Mouse (Mus musculus) liver (tissue): Measurements from ENCODE around the gene Tubd1.
A peak's percentile ranks its signal among the peaks of the same experiment; 100 is the strongest.

Experiments used
- DNase-seq: peaks from one replicate; pipeline ENCODE4 v3.0.0-alpha.2; 2020; ENCODE audit warnings: mixed read lengths

Tubd1 gene

DNA sequence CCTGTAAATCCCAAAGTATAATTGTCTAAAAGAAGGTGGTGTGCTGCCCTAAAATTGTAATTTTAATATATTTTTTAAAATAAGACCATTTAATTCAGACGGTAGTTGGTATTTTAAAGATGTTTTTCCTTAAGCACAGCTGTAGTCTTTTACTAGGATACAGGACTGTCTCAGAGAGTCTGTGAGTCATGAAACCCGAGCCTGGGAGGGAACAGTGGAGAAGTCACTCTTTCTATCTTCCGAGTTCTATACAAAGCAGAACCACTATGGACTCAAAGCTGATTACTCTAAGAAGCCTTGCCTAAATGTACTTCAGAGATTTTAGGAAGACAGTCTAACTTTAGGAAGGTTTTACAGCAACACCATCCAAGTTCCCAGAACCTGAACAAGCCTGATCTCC is 57.3 kb downstream of the Tubd1 start:
- no peak for DNase-seq

GRCm38 (mm10) chr11:86603719-86604118 is 58.9 kb downstream of the Tubd1 start:
- no peak for DNase-seq

DNA sequence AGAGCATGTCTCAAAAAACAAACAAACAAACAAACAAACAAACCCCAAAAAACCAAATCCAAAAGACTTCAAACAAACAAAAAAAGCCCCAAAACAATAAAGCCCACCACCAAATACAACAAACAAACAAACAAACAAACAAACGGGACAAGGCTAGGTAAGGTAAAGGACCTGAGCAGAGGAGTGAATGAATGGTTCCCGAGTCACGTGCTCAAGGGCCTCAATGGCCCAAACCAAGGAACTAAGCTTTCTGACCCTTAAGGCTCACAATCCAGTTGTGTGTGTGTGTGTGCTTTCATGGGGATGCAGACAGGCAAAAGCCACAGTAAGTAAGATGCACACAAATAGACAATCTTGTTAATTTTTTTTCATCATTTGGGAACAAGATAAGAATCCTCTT is 59.5 kb downstream of the Tubd1 start:
- DNase-seq = no peak

- DNase-seq = no peak
Observed at GRCm38 (mm10) chr11:86604732-86605520, 60.1 kb downstream of the Tubd1 start.

GRCm38 (mm10) chr11:86606621-86607339 is 62.0 kb downstream of the Tubd1 start:
- no peak for DNase-seq

- no peak for DNase-seq
Observed at GRCm38 (mm10) chr11:86607808-86608350, 63.1 kb downstream of the Tubd1 start.

DNA sequence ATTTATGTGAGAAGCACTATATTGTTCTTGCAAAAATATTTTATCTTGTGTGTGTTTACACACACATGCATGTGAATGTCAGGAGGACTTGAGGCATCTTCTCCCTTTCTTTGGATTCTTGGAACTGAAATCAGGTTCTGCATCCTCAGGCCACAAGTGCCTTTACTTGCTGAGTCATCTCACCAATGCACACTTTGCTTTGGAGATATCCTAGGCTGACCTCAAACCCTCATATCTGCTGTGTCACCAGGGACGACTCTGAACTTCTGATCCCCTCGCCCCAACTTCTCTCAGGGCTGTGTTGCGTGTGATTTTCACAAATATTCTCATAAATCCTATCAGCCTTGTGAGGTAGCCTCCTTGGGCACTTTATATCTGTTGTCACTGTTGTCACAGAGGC is 65.4 kb downstream of the Tubd1 start:
- DNase-seq = peak; percentile 64

- DNase-seq = no peak
Observed at GRCm38 (mm10) chr11:86611991-86612390, 67.2 kb downstream of the Tubd1 start.

- DNase-seq = peak; percentile 88
Observed at GRCm38 (mm10) chr11:86614056-86614530, 69.3 kb downstream of the Tubd1 start.

DNA sequence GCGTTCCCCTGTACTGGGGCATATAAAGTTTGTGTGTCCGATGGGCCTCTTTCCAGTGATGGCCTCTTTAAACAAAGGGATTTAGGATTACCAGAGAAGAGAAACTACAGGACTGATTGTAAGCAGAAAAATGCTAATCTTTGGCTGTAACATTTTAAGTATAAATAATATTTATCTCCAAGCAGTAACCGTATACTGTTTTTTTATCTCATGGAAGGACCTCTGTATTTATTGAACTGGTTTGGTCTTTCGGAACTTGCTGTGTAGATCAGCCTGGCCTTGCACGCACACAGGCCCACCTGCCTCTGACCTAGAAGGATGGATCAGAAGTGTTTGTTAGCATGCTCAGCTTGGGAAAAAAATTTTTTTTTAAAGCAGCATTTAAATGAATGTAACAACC is 69.8 kb downstream of the Tubd1 start:
- DNase-seq = no peak
